Mouse (Mus musculus) hindbrain, embryonic 11.5 days (tissue): ENCODE data around the gene Caprin2. TPM values are rescaled to one million over a fixed set of nuclear protein-coding genes. Genes with fewer than 3 reads are reported as not detected.

Experiments
- ATAC-seq: fragments of 200-750 bp; cut with Nextera tagmentation; 2 replicates; pipeline ENCODE4 v1.8.0; 2017; ENCODE audit warnings: mild to moderate bottlenecking, moderate TSS enrichment, moderate library complexity; ENCODE audit not compliant: low FRiP score
- DNase-seq: peaks from one replicate; pipeline ENCODE4 v3.0.0-alpha.2; 2015; ENCODE audit warnings: low spot score
- H3K27ac ChIP-seq: fragments of 300-500 bp; sonication (generic); 2 replicates; pipeline ENCODE4 v1.5.1; 2014; ENCODE audit warnings: mild to moderate bottlenecking, low read depth, low read length
- H3K27me3 ChIP-seq: fragments of 300-500 bp; sonication (generic); 2 replicates; pipeline ENCODE4 v1.6.1; 2014; ENCODE audit warnings: mild to moderate bottlenecking, low read length, moderate library complexity, mixed read lengths; ENCODE audit not compliant: control insufficient read depth, insufficient read depth
- H3K36me3 ChIP-seq: fragments of 300-500 bp; sonication (generic); 2 replicates; pipeline ENCODE4 v1.6.1; 2014; ENCODE audit warnings: mild to moderate bottlenecking, low read length, moderate library complexity, mixed read lengths; ENCODE audit not compliant: control insufficient read depth, insufficient read depth
- H3K4me1 ChIP-seq: fragments of 300-500 bp; sonication (generic); replicated peaks from 2 replicates; pipeline ENCODE4 v1.6.1; 2014; ENCODE audit warnings: low read length, mixed read lengths; ENCODE audit not compliant: control insufficient read depth, insufficient read depth
- H3K4me2 ChIP-seq: fragments of 300-500 bp; sonication (generic); replicated peaks from 2 replicates; pipeline ENCODE4 v1.6.1; 2014; ENCODE audit warnings: mild to moderate bottlenecking, low read depth, low read length
- H3K4me3 ChIP-seq: fragments of 300-500 bp; sonication (generic); 2 replicates; pipeline ENCODE4 v1.5.1; 2014; ENCODE audit warnings: low read depth, low read length
- H3K9ac ChIP-seq: fragments of 300-500 bp; sonication (generic); 2 replicates; pipeline ENCODE4 v1.6.1; 2014; ENCODE audit warnings: low read depth, low read length
- H3K9me3 ChIP-seq: fragments of 300-500 bp; sonication (generic); 2 replicates; pipeline ENCODE4 v1.6.1; 2016; ENCODE audit warnings: low read length; ENCODE audit not compliant: control insufficient read depth
- WGBS: fragments of 180-500 bp; shearing (Covaris S2); extraction: QIAGEN DNeasy Blood & Tissue Kit; methylation state at CpG from one replicate; pipeline ENCODE4 v1.1.7; 2014; 5-methylcytosine and 5-hydroxymethylcytosine counted together
- polyA plus RNA-seq: library from polyadenylated mRNA; unstranded; fragments of >200 nt; fragmentation: Nextera tagmentation; extraction: Ambion mirVana; gene quantifications from 2 replicates; pipeline ENCODE4 v1.2.1, GENCODE M21; 2014

Gene Caprin2
- polyA plus RNA-seq, 1 experiment from 2014 or later, result 13.1 TPM

GRCm38 (mm10) chr6:148830355-148830747 is 65.7 kb downstream of the Caprin2 start:
- H3K27me3 ChIP-seq, result no peaks in the 10 kb centered on the region
- 10% methylated on average over 3 of the region's 3 CpGs for WGBS
- no peaks in the 10 kb centered on the region for H3K9me3 ChIP-seq
- H3K4me2 ChIP-seq, result peak overlapping the region; percentile 82
- DNase-seq (no peak), ATAC-seq (no peak)
- H3K4me3 ChIP-seq, result peak overlapping the region; percentile 71
- no peaks in the 10 kb centered on the region for H3K4me1 ChIP-seq
- no peaks in the 10 kb centered on the region for H3K36me3 ChIP-seq
- H3K27ac ChIP-seq, result no peak overlapping the region
- H3K9ac ChIP-seq, result peak overlapping the region; percentile 74

DNA sequence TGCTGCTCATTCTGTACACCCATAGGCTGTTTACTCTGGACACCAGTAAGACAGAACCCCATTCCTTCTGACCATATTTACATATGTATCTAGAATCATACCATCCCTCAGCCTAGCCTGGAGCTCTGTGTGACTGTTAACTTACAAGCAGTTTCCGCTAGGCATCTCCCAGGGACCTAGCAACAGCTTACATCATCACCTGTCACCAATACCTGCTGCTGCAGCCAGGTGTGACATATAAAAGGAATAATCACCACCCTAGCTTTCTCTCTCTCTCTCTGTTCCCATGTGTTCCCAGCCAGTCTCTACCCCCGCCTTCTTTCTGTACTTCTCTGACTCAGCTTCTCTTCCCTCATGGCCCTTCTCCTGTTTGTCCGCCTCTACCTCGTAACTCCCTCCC is 69.9 kb downstream of the Caprin2 start:
- Histone ChIP-seq H3K36me3 (no peaks in the 10 kb centered on the region), H3K9me3 (no peaks in the 10 kb centered on the region), H3K4me3 (no peak overlapping the region), H3K9ac (no peak overlapping the region), H3K4me1 (no peaks in the 10 kb centered on the region), H3K27ac (no peak overlapping the region), H3K4me2 (no peak overlapping the region), H3K27me3 (no peaks in the 10 kb centered on the region)
- ATAC-seq (no peak), DNase-seq (no peak)
- 91% methylated on average over 4 of the region's 4 CpGs for WGBS

- Histone ChIP-seq H3K9ac (no peak overlapping the region), H3K4me1 (no peaks in the 10 kb centered on the region), H3K27me3 (no peaks in the 10 kb centered on the region), H3K9me3 (no peaks in the 10 kb centered on the region), H3K27ac (no peak overlapping the region), H3K4me2 (no peak overlapping the region), H3K36me3 (no peaks in the 10 kb centered on the region), H3K4me3 (no peak overlapping the region)
- no peak for DNase-seq
- WGBS, result 94% methylated on average over 4 of the region's 4 CpGs
- ATAC-seq, result no peak
Measured at GRCm38 (mm10) chr6:148818624-148819343, 77.3 kb downstream of the Caprin2 start.

DNA sequence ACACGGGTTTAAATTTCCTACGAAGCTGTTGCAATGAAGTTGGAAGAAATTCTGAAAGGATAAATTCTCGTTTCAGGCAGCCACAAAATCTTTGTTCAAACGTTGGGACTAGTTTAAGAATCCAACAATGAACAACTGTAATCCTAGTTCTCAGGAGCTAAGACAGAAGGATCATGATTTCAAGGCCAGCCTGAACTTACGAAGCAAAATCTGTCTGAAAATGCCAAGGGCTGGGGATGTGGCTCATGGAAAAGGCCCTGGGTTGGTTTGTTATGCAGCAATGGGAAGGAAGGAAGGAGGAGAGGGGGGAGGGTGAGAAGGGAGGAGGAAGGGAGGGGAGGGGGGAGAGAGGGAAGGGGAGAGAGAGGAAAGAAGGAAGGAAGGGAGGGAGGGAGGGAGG is 79.3 kb downstream of the Caprin2 start:
- no peaks in the 10 kb centered on the region for H3K4me1 ChIP-seq
- DNase-seq, result no peak
- H3K36me3 ChIP-seq, result no peaks in the 10 kb centered on the region
- H3K4me2 ChIP-seq, result no peak overlapping the region
- H3K9ac ChIP-seq, result no peak overlapping the region
- H3K9me3 ChIP-seq, result no peaks in the 10 kb centered on the region
- 88% methylated on average over 5 of the region's 5 CpGs for WGBS
- H3K27me3 ChIP-seq, result no peaks in the 10 kb centered on the region
- no peak overlapping the region for H3K4me3 ChIP-seq
- no peak for ATAC-seq
- H3K27ac ChIP-seq, result no peak overlapping the region

DNA sequence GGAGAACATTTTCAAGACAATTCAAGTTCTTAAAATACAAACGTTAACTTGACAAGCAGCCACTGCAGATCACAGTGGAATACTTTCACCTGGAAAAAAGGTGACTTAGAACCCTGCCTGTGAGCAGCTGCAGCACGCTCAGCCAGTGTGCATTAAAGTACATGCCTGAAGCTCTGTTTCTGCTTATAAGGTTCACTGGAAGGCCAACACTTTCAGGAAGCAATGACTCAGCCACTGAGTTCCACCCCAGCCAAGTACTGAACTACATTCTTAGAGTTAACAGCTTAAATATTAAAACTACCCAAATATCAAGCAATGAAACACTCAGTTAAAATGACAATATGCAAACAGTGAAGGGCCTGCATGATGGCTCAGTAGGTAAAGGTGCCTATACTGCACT is 84.9 kb downstream of the Caprin2 start:
- Histone ChIP-seq H3K9ac (no peak overlapping the region), H3K27ac (no peak overlapping the region), H3K4me1 (no peaks in the 10 kb centered on the region), H3K27me3 (no peaks in the 10 kb centered on the region), H3K4me3 (no peak overlapping the region), H3K4me2 (no peak overlapping the region), H3K9me3 (no peaks in the 10 kb centered on the region), H3K36me3 (0 out of 2 replicates have a peak, but pooled peaks cover 3% of the 10 kb centered on the region)
- ATAC-seq (no peak), DNase-seq (no peak)
- 94% methylated on average over 2 of the region's 2 CpGs for WGBS

GRCm38 (mm10) chr6:148799773-148800172 is 96.3 kb downstream of the Caprin2 start:
- ATAC-seq, result no peak
- 89% methylated on average over 4 of the region's 4 CpGs for WGBS
- Histone ChIP-seq H3K4me1 (no peaks in the 10 kb centered on the region), H3K9me3 (no peaks in the 10 kb centered on the region), H3K36me3 (0 out of 2 replicates have a peak, but pooled peaks cover 3% of the 10 kb centered on the region), H3K4me2 (no peak overlapping the region), H3K27me3 (no peaks in the 10 kb centered on the region), H3K27ac (no peak overlapping the region), H3K9ac (no peak overlapping the region), H3K4me3 (no peak overlapping the region)
- DNase-seq, result no peak

- Histone ChIP-seq H3K27ac (no peak overlapping the region), H3K36me3 (0 out of 2 replicates have a peak, but pooled peaks cover 3% of the 10 kb centered on the region), H3K4me2 (no peak overlapping the region), H3K9me3 (no peaks in the 10 kb centered on the region), H3K27me3 (no peaks in the 10 kb centered on the region), H3K4me1 (no peaks in the 10 kb centered on the region), H3K4me3 (no peak overlapping the region), H3K9ac (no peak overlapping the region)
- 88% methylated on average over 2 of the region's 2 CpGs for WGBS
- no peak for DNase-seq
- ATAC-seq, result no peak
Measured at GRCm38 (mm10) chr6:148795145-148795544, 100.9 kb downstream of the Caprin2 start.

Other genes starting within 250 kb of the Caprin2 start
- 24.7 and 27.7 TPM in 2 replicates for gene Ipo8, start 64.8 kb downstream of the Caprin2 start, polyA plus RNA-seq
- gene Sinhcaf, start 50.2 kb upstream of the Caprin2 start, polyA plus RNA-seq, result 246 and 283 TPM in 2 replicates
- 18.0 and 30.0 TPM in 2 replicates for gene Dennd5b, start 205.4 kb upstream of the Caprin2 start, polyA plus RNA-seq
- gene Gm10203, start 233.9 kb upstream of the Caprin2 start, polyA plus RNA-seq, result not detected in 2 replicates
- 8.8 and 8.9 TPM in 2 replicates for gene Etfbkmt, start 243.6 kb upstream of the Caprin2 start, polyA plus RNA-seq